Comparison of ENCODE assay signal across 10 mouse cellular contexts in the genomic region with DNA sequence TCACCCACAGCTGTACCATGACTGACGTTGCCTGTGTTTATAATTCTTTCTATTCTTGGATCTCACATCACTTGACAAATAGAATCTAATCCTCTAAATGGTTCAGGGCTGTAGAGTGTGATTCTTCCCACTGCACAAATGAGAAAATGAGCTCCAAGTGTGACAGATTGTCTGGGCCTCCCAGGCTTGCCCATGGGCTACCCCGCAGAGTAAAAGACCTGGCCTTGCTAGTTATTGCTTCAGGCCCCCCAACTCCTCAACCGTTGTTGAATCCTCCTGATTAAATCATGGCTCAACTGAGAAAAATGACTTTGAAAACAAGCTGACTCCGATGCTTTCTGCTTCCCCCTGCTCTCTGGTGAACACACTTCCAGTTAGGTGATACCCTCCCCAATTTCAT.
"Had no signal": no experiment of that assay in that cellular context is flagged by ENCODE, and none has a peak within 500 bp of the region (broad histone marks: within the 10 kb centered on the region; RNA-seq: fewer than 3 reads in every experiment).

No protein-coding gene starts in this region.

- H3K9me3 ChIP-seq: limb, embryonic 13.5 days; neural tube, embryonic 13.5 days had no signal

- DNase-seq: layer of hippocampus, adult 9-11 months; layer of hippocampus, postnatal 36 days; right cerebral cortex, adult 18-20 months; right cerebral cortex, postnatal 25 days; thymus, adult 18-20 months; thymus, postnatal 25 days had no signal

- H3K27ac ChIP-seq: kidney, postnatal 0 days; limb, embryonic 13.5 days; liver, embryonic 14.5 days had no signal

- H3K36me3 ChIP-seq: limb, embryonic 13.5 days; neural tube, embryonic 13.5 days had no signal

- H3K9ac ChIP-seq: limb, embryonic 13.5 days; liver, embryonic 14.5 days; neural tube, embryonic 13.5 days had no signal

- H3K4me3 ChIP-seq: limb, embryonic 13.5 days; neural tube, embryonic 13.5 days had no signal

- H3K27me3 ChIP-seq: limb, embryonic 13.5 days; neural tube, embryonic 13.5 days had no signal

- H3K4me2 ChIP-seq: limb, embryonic 13.5 days had no signal
